Mouse (Mus musculus): ENCODE data around the gene Chat. TPM values are rescaled to one million over a fixed set of nuclear protein-coding genes. Genes with fewer than 3 reads are reported as not detected.

Gene Chat
- polyA plus RNA-seq, 1 experiment: 1.4 TPM

GRCm38 (mm10) chr14:32503897-32504296 is 38.1 kb upstream of the Chat start:
- TF ChIP-seq POLR2A (IDR thresholded peaks at IDR 0.05; ENCODE audit: low read depth, low read length) (no peak), CTCF (IDR thresholded peaks at IDR 0.05; ENCODE audit: extremely low read depth, insufficient read length, insufficient replicate concordance, low read depth, low read length) (no peak)
- 65% methylated on average over 1 of the region's 1 CpGs for WGBS
- H3K36me3 ChIP-seq (ENCODE audit: control insufficient read depth, insufficient read depth, low read length): no peaks in the 10 kb centered on the region
- no peak overlapping the region for H3K27ac ChIP-seq (ENCODE audit: insufficient read depth, low read depth, low read length)
- H3K27me3 ChIP-seq (ENCODE audit: control insufficient read depth, insufficient read depth, low read length): no peaks in the 10 kb centered on the region
- H3K4me1 ChIP-seq (ENCODE audit: control insufficient read depth, insufficient read depth, insufficient read length, low read length): peaks cover 3% of the 10 kb centered on the region; the same call in 1 of the 2 replicates
- H3K4me3 ChIP-seq (ENCODE audit: low read depth, low read length): no peak overlapping the region

DNA sequence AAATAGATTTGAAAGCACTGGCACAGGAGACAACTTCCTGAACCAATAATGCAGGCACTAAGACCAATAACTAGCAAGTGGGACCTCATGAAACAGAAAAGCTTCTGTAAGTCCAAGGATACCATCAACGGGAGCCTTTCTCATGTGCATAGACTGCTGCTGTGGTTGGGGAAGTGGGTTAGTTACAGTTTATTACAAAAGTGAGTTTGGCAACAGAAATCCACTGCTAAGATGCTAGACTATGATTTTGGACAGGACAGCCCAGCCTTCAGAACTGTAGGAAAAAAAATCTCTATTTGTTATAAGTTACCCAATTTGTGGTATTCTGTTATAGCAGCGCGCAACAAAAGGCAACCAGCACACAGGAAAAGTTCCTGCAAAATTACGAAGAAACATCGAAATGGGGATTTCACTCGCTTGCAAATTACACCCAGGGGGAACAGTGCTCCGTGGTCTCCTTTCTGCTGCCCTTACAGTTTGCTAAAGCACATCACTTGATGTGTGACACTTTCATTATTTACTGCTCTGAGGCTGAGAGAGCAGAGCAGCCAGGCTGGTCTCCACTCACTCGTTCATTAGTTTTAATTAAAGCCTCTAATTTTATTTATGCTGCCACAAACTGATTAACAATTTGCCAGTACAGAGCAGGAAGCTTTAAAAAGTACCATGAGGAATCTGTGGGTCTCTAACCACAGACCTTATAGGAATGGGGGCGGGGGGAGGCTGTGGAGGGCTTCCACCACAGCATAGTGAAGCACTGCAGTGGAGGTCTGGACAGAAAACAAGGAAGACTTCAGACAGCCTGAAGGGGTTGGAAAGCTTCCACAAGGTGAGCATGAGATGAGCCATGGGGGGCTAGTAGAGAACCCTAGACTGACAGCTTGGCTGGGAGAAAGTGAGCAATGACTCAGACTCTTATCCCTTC is 37.2 kb upstream of the Chat start:
- TF ChIP-seq CTCF (IDR thresholded peaks at IDR 0.05; ENCODE audit: extremely low read depth, insufficient read length, insufficient replicate concordance, low read depth, low read length) (no peak), POLR2A (IDR thresholded peaks at IDR 0.05; ENCODE audit: low read depth, low read length) (no peak)
- H3K36me3 ChIP-seq (ENCODE audit: control insufficient read depth, insufficient read depth, low read length): no peaks in the 10 kb centered on the region

GRCm38 (mm10) chr14:32501303-32501702 is 35.5 kb upstream of the Chat start:
- H3K27ac ChIP-seq (ENCODE audit: insufficient read depth, low read depth, low read length): no peak overlapping the region
- H3K27me3 ChIP-seq (ENCODE audit: control insufficient read depth, insufficient read depth, low read length): no peaks in the 10 kb centered on the region
- no peaks in the 10 kb centered on the region for H3K36me3 ChIP-seq (ENCODE audit: control insufficient read depth, insufficient read depth, low read length)
- 61% methylated on average over 2 of the region's 2 CpGs for WGBS
- H3K4me1 ChIP-seq (ENCODE audit: control insufficient read depth, insufficient read depth, insufficient read length, low read length): no peaks in the 10 kb centered on the region
- no peak overlapping the region for H3K4me3 ChIP-seq (ENCODE audit: low read depth, low read length)
- TF ChIP-seq CTCF (IDR thresholded peaks at IDR 0.05; ENCODE audit: extremely low read depth, insufficient read length, insufficient replicate concordance, low read depth, low read length) (no peak), POLR2A (IDR thresholded peaks at IDR 0.05; ENCODE audit: low read depth, low read length) (no peak)

More for the DNA sequence above, 37.2 kb upstream of the Chat start:
- WGBS: 74% methylated on average over 9 of the region's 9 CpGs
- no peak overlapping the region for H3K4me3 ChIP-seq (ENCODE audit: low read depth, low read length)
- H3K4me1 ChIP-seq (ENCODE audit: control insufficient read depth, insufficient read depth, insufficient read length, low read length): no peaks in the 10 kb centered on the region
- no peak overlapping the region for H3K27ac ChIP-seq (ENCODE audit: insufficient read depth, low read depth, low read length)
- H3K27me3 ChIP-seq (ENCODE audit: control insufficient read depth, insufficient read depth, low read length): no peaks in the 10 kb centered on the region

DNA sequence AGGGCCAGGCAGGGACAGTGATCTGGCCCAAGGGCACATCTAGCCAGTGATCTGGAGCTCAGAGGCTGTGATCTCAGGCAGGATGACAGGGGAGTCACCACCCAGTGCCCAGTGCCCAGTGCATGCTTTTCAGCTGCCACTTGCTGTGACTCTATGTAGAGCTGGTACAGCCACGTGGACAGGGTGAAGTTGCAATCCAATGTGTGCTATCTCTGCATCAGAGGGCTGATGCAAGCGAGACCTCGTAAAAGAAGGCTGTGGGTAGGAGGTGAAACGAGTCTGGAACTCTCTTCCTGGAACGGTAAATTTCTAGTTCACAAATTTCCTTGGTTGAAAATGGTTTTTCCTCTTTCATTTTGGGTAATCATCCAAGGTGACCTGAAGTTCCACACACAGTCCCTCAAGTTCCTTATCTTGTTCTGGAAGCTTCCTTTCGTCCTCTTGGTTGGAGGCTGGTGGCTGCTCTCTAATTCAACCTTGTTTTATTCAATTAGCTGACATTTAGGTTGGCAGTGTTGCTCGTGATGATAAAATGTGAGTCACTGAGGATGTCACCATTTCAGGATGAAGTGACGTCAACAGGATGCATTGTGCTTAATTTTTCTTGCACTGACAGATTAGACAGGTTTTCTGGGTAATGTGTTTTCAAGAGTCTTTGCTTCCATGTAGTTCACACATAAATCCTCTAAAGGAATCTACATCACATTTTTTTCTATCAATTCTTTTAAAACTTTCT is 30.5 kb upstream of the Chat start:
- Histone ChIP-seq H3K4me3 (ENCODE audit: low read depth, low read length) (no peak overlapping the region), H3K27ac (ENCODE audit: insufficient read depth, low read depth, low read length) (no peak overlapping the region), H3K4me1 (ENCODE audit: control insufficient read depth, insufficient read depth, insufficient read length, low read length) (no peaks in the 10 kb centered on the region), H3K27me3 (ENCODE audit: control insufficient read depth, insufficient read depth, low read length) (peaks cover 3% of the 10 kb centered on the region; the same call in 1 of the 2 replicates), H3K36me3 (ENCODE audit: control insufficient read depth, insufficient read depth, low read length) (no peaks in the 10 kb centered on the region)
- WGBS: 36% methylated on average over 8 of the region's 8 CpGs
- TF ChIP-seq CTCF (IDR thresholded peaks at IDR 0.05; ENCODE audit: extremely low read depth, insufficient read length, insufficient replicate concordance, low read depth, low read length): no peak
- no peak for TF ChIP-seq POLR2A (IDR thresholded peaks at IDR 0.05; ENCODE audit: low read depth, low read length)

DNA sequence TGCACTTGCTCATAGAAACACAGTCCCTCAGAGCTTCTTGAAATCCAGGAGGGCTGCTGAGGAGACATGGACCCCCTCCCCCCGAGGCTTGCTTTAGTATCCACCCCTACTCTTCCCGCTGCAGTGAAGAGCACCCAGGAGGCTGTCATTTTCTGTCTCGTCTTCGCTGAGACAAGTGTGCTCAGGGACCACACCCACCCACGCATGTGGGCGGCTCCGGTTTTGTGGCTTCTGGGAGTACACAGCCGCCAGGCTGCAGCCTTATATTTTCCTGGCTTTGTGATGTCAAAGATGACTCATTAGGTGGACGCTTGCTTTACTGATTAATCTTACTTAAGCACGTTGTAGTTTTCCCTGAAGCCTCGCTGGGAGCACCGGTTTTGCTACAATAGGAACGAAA is 26.7 kb upstream of the Chat start:
- TF ChIP-seq POLR2A (IDR thresholded peaks at IDR 0.05; ENCODE audit: low read depth, low read length): no peak
- Histone ChIP-seq H3K27ac (ENCODE audit: insufficient read depth, low read depth, low read length) (no peak overlapping the region), H3K27me3 (ENCODE audit: control insufficient read depth, insufficient read depth, low read length) (peaks cover 3% of the 10 kb centered on the region; the same call in 1 of the 2 replicates), H3K4me1 (ENCODE audit: control insufficient read depth, insufficient read depth, insufficient read length, low read length) (no peaks in the 10 kb centered on the region), H3K36me3 (ENCODE audit: control insufficient read depth, insufficient read depth, low read length) (no peaks in the 10 kb centered on the region), H3K4me3 (ENCODE audit: low read depth, low read length) (peak overlapping the region; percentile 18; the same call in 1 of the 2 replicates)
- 6% methylated on average over 13 of the region's 13 CpGs for WGBS

GRCm38 (mm10) chr14:32482061-32482460 is 16.3 kb upstream of the Chat start:
- Histone ChIP-seq H3K36me3 (ENCODE audit: control insufficient read depth, insufficient read depth, low read length) (no peaks in the 10 kb centered on the region), H3K27ac (ENCODE audit: insufficient read depth, low read depth, low read length) (no peak overlapping the region), H3K4me3 (ENCODE audit: low read depth, low read length) (no peak overlapping the region), H3K27me3 (ENCODE audit: control insufficient read depth, insufficient read depth, low read length) (no peaks in the 10 kb centered on the region), H3K4me1 (ENCODE audit: control insufficient read depth, insufficient read depth, insufficient read length, low read length) (no peaks in the 10 kb centered on the region)
- 4% methylated on average over 3 of the region's 3 CpGs for WGBS
- TF ChIP-seq CTCF (IDR thresholded peaks at IDR 0.05; ENCODE audit: extremely low read depth, insufficient read length, insufficient replicate concordance, low read depth, low read length) (peak; percentile 42; the same call in 1 of the 2 replicates), POLR2A (IDR thresholded peaks at IDR 0.05; ENCODE audit: low read depth, low read length) (no peak)

DNA sequence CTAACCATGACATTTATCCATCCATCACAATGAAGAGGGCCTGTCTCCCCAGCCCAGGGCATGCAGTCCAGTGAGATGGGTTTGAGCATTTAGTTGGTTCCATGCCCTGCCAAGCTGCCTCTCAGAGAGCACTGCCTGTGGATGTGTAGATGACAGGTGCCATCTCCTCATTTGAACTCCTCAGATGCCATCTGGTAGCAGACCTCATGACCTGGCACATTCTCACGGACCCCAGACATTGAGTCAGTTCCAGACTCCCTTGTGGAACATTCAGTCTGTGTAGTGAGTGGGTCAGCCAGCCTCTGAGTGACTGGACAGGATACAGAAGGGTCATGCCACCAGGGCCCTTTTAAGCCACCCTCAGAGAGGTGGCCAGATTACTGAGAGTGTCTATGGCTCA is 11.8 kb upstream of the Chat start:
- H3K36me3 ChIP-seq (ENCODE audit: control insufficient read depth, insufficient read depth, low read length): no peaks in the 10 kb centered on the region
- 49% methylated on average over 1 of the region's 1 CpGs for WGBS
- no peaks in the 10 kb centered on the region for H3K4me1 ChIP-seq (ENCODE audit: control insufficient read depth, insufficient read depth, insufficient read length, low read length)
- TF ChIP-seq CTCF (IDR thresholded peaks at IDR 0.05; ENCODE audit: extremely low read depth, insufficient read length, insufficient replicate concordance, low read depth, low read length) (no peak), POLR2A (IDR thresholded peaks at IDR 0.05; ENCODE audit: low read depth, low read length) (no peak)
- H3K27me3 ChIP-seq (ENCODE audit: control insufficient read depth, insufficient read depth, low read length): no peaks in the 10 kb centered on the region
- no peak overlapping the region for H3K27ac ChIP-seq (ENCODE audit: insufficient read depth, low read depth, low read length)
- no peak overlapping the region for H3K4me3 ChIP-seq (ENCODE audit: low read depth, low read length)
